In the genomic region with DNA sequence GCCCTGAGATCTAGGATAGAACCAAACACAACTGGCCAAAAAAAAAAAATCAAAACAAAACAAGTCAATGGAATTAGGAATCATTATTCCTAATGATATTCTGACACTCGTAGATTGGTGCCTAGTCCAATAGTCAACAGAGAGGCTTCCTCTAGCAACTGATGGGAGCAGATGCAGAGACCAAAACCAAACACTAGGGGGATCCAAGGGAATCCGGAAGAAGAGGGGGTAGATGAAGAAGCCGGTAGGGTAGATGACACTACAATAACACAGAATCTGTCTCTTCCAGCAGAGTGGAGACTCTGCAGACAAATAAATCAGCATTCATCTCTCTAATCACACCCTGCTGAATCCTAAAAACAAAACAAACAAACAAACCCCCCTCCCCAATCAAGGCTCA, we compare ENCODE assay signal across 8 mouse cellular contexts. TPM values are rescaled to one million over a fixed set of nuclear protein-coding genes. Genes with fewer than 3 reads are reported as not detected.
A peak's percentile ranks its signal among the peaks of the same experiment; 100 is the strongest.
DNase-seq lines count a peak whose midpoint lies in the region; ATAC-seq and TF ChIP-seq lines count a peak whose summit lies in the region.

No protein-coding gene starts in this region.

- ATAC-seq in liver, embryonic 11.5 days (replicated peaks; ENCODE audit: low FRiP score), result no peak
- peak; percentile 48; the same call in 1 of the 2 replicates for ATAC-seq in erythroblast, adult 5-6 weeks (replicated peaks; ENCODE audit: low FRiP score, poor library complexity, severe bottlenecking)
- ATAC-seq in liver, postnatal 0 days, result no peak

- H3K4me1 ChIP-seq in liver, embryonic 11.5 days (replicated peaks; ENCODE audit: control insufficient read depth, insufficient read depth, low read length), result peaks cover 5% of the 10 kb centered on the region
- 0 out of 2 replicates have a peak, but pooled peaks cover 7% of the 10 kb centered on the region for H3K4me1 ChIP-seq in liver, postnatal 0 days (ENCODE audit: insufficient read depth)
- peaks cover 5% of the 10 kb centered on the region for H3K4me1 ChIP-seq in forebrain, embryonic 10.5 days

- H3K4me2 ChIP-seq in liver, embryonic 11.5 days, result no peak overlapping the region
- no peak overlapping the region for H3K4me2 ChIP-seq in liver, postnatal 0 days (ENCODE audit: low read depth, low read length)

- H3K27me3 ChIP-seq in liver, embryonic 11.5 days (replicated peaks; ENCODE audit: control insufficient read depth, insufficient read depth, low read length), result no peaks in the 10 kb centered on the region
- H3K27me3 ChIP-seq in liver, postnatal 0 days (ENCODE audit: insufficient read depth, low read length), result no peaks in the 10 kb centered on the region
- H3K27me3 ChIP-seq in forebrain, embryonic 10.5 days (ENCODE audit: poor library complexity, severe bottlenecking), result peaks cover 14% of the 10 kb centered on the region

- H3K4me3 ChIP-seq in liver, embryonic 11.5 days (ENCODE audit: low read depth, low read length), result no peak overlapping the region
- no peak overlapping the region for H3K4me3 ChIP-seq in liver, postnatal 0 days (ENCODE audit: low read depth, low read length)
- H3K4me3 ChIP-seq in forebrain, embryonic 10.5 days, result no peak overlapping the region

- H3K9me3 ChIP-seq in liver, embryonic 11.5 days (ENCODE audit: control insufficient read depth, low read length), result no peaks in the 10 kb centered on the region
- H3K9me3 ChIP-seq in liver, postnatal 0 days (ENCODE audit: low read length), result no peaks in the 10 kb centered on the region
- no peaks in the 10 kb centered on the region for H3K9me3 ChIP-seq in forebrain, embryonic 10.5 days

- no peak overlapping the region for H3K9ac ChIP-seq in liver, embryonic 11.5 days (ENCODE audit: low read depth, low read length)
- H3K9ac ChIP-seq in liver, postnatal 0 days (replicated peaks), result no peak overlapping the region

- peak; percentile 77 for TF ChIP-seq CTCF in liver, postnatal 0 days (IDR thresholded peaks at IDR 0.05; ENCODE audit: low read depth)

- WGBS in liver, embryonic 11.5 days, result 20% methylated on average over 3 of the region's 3 CpGs
- 19% methylated on average over 3 of the region's 3 CpGs for WGBS in liver, postnatal 0 days (ENCODE audit: insufficient replicate concordance)
- 30% methylated on average over 3 of the region's 3 CpGs for WGBS in forebrain, embryonic 10.5 days

- DNase-seq in adrenal gland, adult 2 months, result peak; percentile 75
- no peak for DNase-seq in adrenal gland, adult 18-20 months (ENCODE audit: low spot score in 2 of 2)
- peak; percentile 54 for DNase-seq in liver
- no peak for DNase-seq in liver, embryonic 11.5 days (ENCODE audit: low spot score)
- peak; percentile 52 for DNase-seq in liver, postnatal 0 days
- peak; percentile 84 for DNase-seq in thymus, postnatal 14 days
- no peak for DNase-seq in forebrain, embryonic 10.5 days (ENCODE audit: extremely low spot score, low spot score)

- TF ChIP-seq EP300 in liver, postnatal 0 days (IDR thresholded peaks at IDR 0.05; ENCODE audit: low read depth), result no peak

- H3K27ac ChIP-seq in liver, embryonic 11.5 days (ENCODE audit: low read depth, low read length), result no peak overlapping the region
- no peak overlapping the region for H3K27ac ChIP-seq in liver, postnatal 0 days (ENCODE audit: low read depth)
- H3K27ac ChIP-seq in forebrain, embryonic 10.5 days, result no peak overlapping the region

- 0 out of 2 replicates have a peak, but pooled peaks cover 1% of the 10 kb centered on the region for H3K36me3 ChIP-seq in liver, embryonic 11.5 days (ENCODE audit: control insufficient read depth, insufficient read depth, low read length)
- H3K36me3 ChIP-seq in liver, postnatal 0 days (replicated peaks; ENCODE audit: insufficient read depth, low read length), result no peaks in the 10 kb centered on the region
- peaks cover 2% of the 10 kb centered on the region for H3K36me3 ChIP-seq in forebrain, embryonic 10.5 days (replicated peaks)

RNA-seq across cellular contexts. Expression of gene Ilf2, which starts 3.7 kb away (rescaled TPM):
- 10 to 100 TPM; 52.3 to 54.4 TPM for total RNA-seq in adrenal gland, adult 2 months (2021)
- 8.6 and 10.2 TPM in 2 replicates for polyA plus RNA-seq in adrenal gland, adult 2 months (2012; rRNA removed)
- total RNA-seq in adrenal gland, adult 18-20 months (2021), result 10 to 100 TPM; 49.3 to 53.1 TPM
- 169 and 174 TPM in 2 replicates for polyA plus RNA-seq in liver, embryonic 11.5 days (2014; fragmentation: Nextera tagmentation; extraction: Ambion mirVana)
- total RNA-seq in erythroblast, adult 5-6 weeks (2015; ENCODE audit: low replicate concordance), result 25.9 and 29.9 TPM in 2 replicates
- 37.6 and 44.0 TPM in 2 replicates for total RNA-seq in erythroblast, adult 5-6 weeks (2017; ENCODE audit: low replicate concordance)
- 23.1 and 27.6 TPM in 2 replicates for polyA plus RNA-seq in liver, postnatal 0 days (2015; fragmentation: Nextera tagmentation; extraction: Ambion mirVana)
- 344 and 355 TPM in 2 replicates for polyA plus RNA-seq in forebrain, embryonic 10.5 days (2016; fragmentation: Nextera tagmentation; extraction: Ambion mirVana)

RNA-seq across cellular contexts. Expression of gene Npr1, which starts 6.5 kb away (rescaled TPM):
- 100 to 1,000 TPM; 193 to 290 TPM for total RNA-seq in adrenal gland, adult 2 months (2021)
- polyA plus RNA-seq in adrenal gland, adult 2 months (2012; rRNA removed), result 367 and 435 TPM in 2 replicates
- total RNA-seq in adrenal gland, adult 18-20 months (2021), result 100 to 1,000 TPM; 241 to 269 TPM
- 8.0 and 9.2 TPM in 2 replicates for polyA plus RNA-seq in liver, embryonic 11.5 days (2014; fragmentation: Nextera tagmentation; extraction: Ambion mirVana)
- not detected in 2 replicates for total RNA-seq in erythroblast, adult 5-6 weeks (2015; ENCODE audit: low replicate concordance)
- 0.84 TPM in 1 of 2 replicates, not detected in the other for total RNA-seq in erythroblast, adult 5-6 weeks (2017; ENCODE audit: low replicate concordance)
- polyA plus RNA-seq in liver, postnatal 0 days (2015; fragmentation: Nextera tagmentation; extraction: Ambion mirVana), result 5.9 and 6.2 TPM in 2 replicates
- 2.0 and 2.3 TPM in 2 replicates for polyA plus RNA-seq in forebrain, embryonic 10.5 days (2016; fragmentation: Nextera tagmentation; extraction: Ambion mirVana)

RNA-seq across cellular contexts. Expression of gene Snapin, which starts 18.6 kb away (rescaled TPM):
- 10 to 100 TPM; 72.1 to 73.8 TPM for total RNA-seq in adrenal gland, adult 2 months (2021)
- polyA plus RNA-seq in adrenal gland, adult 2 months (2012; rRNA removed), result 23.8 and 32.5 TPM in 2 replicates
- 10 to 100 TPM; 57.3 to 59.8 TPM for total RNA-seq in adrenal gland, adult 18-20 months (2021)
- 44.9 and 46.4 TPM in 2 replicates for polyA plus RNA-seq in liver, embryonic 11.5 days (2014; fragmentation: Nextera tagmentation; extraction: Ambion mirVana)
- 6.3 and 11.5 TPM in 2 replicates for total RNA-seq in erythroblast, adult 5-6 weeks (2015; ENCODE audit: low replicate concordance)
- 10.7 and 13.4 TPM in 2 replicates for total RNA-seq in erythroblast, adult 5-6 weeks (2017; ENCODE audit: low replicate concordance)
- polyA plus RNA-seq in liver, postnatal 0 days (2015; fragmentation: Nextera tagmentation; extraction: Ambion mirVana), result 23.6 and 24.2 TPM in 2 replicates
- 58.9 and 59.6 TPM in 2 replicates for polyA plus RNA-seq in forebrain, embryonic 10.5 days (2016; fragmentation: Nextera tagmentation; extraction: Ambion mirVana)

RNA-seq across cellular contexts. Expression of gene Chtop, which starts 37.1 kb away (rescaled TPM):
- 100 to 1,000 TPM; 105 to 110 TPM for total RNA-seq in adrenal gland, adult 2 months (2021)
- 34.5 and 37.2 TPM in 2 replicates for polyA plus RNA-seq in adrenal gland, adult 2 months (2012; rRNA removed)
- 100 to 1,000 TPM; 112 to 115 TPM for total RNA-seq in adrenal gland, adult 18-20 months (2021)
- polyA plus RNA-seq in liver, embryonic 11.5 days (2014; fragmentation: Nextera tagmentation; extraction: Ambion mirVana), result 78.2 and 86.3 TPM in 2 replicates
- 33.0 and 49.1 TPM in 2 replicates for total RNA-seq in erythroblast, adult 5-6 weeks (2015; ENCODE audit: low replicate concordance)
- 37.8 and 45.3 TPM in 2 replicates for total RNA-seq in erythroblast, adult 5-6 weeks (2017; ENCODE audit: low replicate concordance)
- 39.9 and 42.9 TPM in 2 replicates for polyA plus RNA-seq in liver, postnatal 0 days (2015; fragmentation: Nextera tagmentation; extraction: Ambion mirVana)
- 176 and 192 TPM in 2 replicates for polyA plus RNA-seq in forebrain, embryonic 10.5 days (2016; fragmentation: Nextera tagmentation; extraction: Ambion mirVana)

RNA-seq across cellular contexts. Expression of gene Ints3, which starts 38.8 kb away (rescaled TPM):
- 10 to 100 TPM; 81.0 to 90.6 TPM for total RNA-seq in adrenal gland, adult 2 months (2021)
- polyA plus RNA-seq in adrenal gland, adult 2 months (2012; rRNA removed), result 32.2 and 40.2 TPM in 2 replicates
- 10 to 100 TPM; 71.1 to 98.9 TPM for total RNA-seq in adrenal gland, adult 18-20 months (2021)
- 34.0 and 35.2 TPM in 2 replicates for polyA plus RNA-seq in liver, embryonic 11.5 days (2014; fragmentation: Nextera tagmentation; extraction: Ambion mirVana)
- total RNA-seq in erythroblast, adult 5-6 weeks (2015; ENCODE audit: low replicate concordance), result 6.0 and 6.9 TPM in 2 replicates
- 5.1 and 10.5 TPM in 2 replicates for total RNA-seq in erythroblast, adult 5-6 weeks (2017; ENCODE audit: low replicate concordance)
- polyA plus RNA-seq in liver, postnatal 0 days (2015; fragmentation: Nextera tagmentation; extraction: Ambion mirVana), result 4.0 and 4.6 TPM in 2 replicates
- polyA plus RNA-seq in forebrain, embryonic 10.5 days (2016; fragmentation: Nextera tagmentation; extraction: Ambion mirVana), result 40.9 and 41.9 TPM in 2 replicates

Comparison
In these comparisons a context has a peak if more than half of its experiments do, and no peak if none do; other contexts are left out.
1. DNase-seq: peak in adrenal gland, adult 2 months (single experiment), liver (single experiment), liver, postnatal 0 days (single experiment) and thymus, postnatal 14 days (single experiment); none in adrenal gland, adult 18-20 months (0 of 2), liver, embryonic 11.5 days (single experiment) and forebrain, embryonic 10.5 days (single experiment).
2. RNA of gene Npr1, which starts 6.5 kb away (polyA plus RNA-seq): 367 to 435 TPM in adrenal gland, adult 2 months; 8.0 to 9.2 TPM in liver, embryonic 11.5 days, 5.9 to 6.2 TPM in liver, postnatal 0 days and 2.0 to 2.3 TPM in forebrain, embryonic 10.5 days; every median in the first group is over 10 times any median in the second.